Mouse (Mus musculus): ENCODE measurements around the gene Gm10277. TPM values are rescaled to one million over a fixed set of nuclear protein-coding genes. Genes with fewer than 3 reads are reported as not detected.

The Gm10277 gene
- polyA plus RNA-seq, 1 experiment from 2014 or later = 1.5 TPM

DNA sequence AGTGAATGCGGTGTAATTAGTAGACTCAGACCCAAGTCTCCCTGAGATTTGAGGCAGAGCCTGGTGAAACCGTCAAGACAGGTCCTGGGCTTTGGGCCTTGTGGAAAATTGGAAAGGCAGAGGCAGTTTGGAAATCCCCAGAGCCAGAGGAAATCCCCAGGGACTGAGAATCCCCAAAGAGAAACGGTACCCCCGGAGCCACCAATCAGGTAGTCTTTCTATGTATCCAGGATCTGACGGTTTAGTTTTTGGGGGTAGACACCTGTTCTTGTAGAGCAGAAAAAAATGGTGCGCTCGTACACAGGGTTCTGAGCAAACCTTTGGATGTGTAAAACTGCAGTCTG, 5.0 kb upstream of the Gm10277 start:
- Histone ChIP-seq H3K27me3 (ENCODE audit: control insufficient read depth, insufficient read depth, low read length) (no peaks in the 10 kb centered on the region), H3K4me2 (replicated peaks; ENCODE audit: low read depth, low read length) (0 out of 2 replicates have a peak overlapping the region, but pooled peaks have one; percentile 64), H3K4me1 (ENCODE audit: control insufficient read depth, insufficient read depth, low read length) (peaks cover 22% of the 10 kb centered on the region), H3K9me3 (ENCODE audit: control insufficient read depth, low read depth, low read length) (no peaks in the 10 kb centered on the region), H3K27ac (ENCODE audit: low read length) (no peak overlapping the region), H3K36me3 (ENCODE audit: control insufficient read depth, insufficient read depth, low read length) (no peaks in the 10 kb centered on the region), H3K9ac (replicated peaks; ENCODE audit: low read depth, low read length) (no peak overlapping the region), H3K4me3 (ENCODE audit: low read depth, low read length) (no peak overlapping the region)
- WGBS = 75% methylated on average over 7 of the region's 7 CpGs
- no peak for ATAC-seq (ENCODE audit: insufficient number of reproducible peaks, insufficient read depth, low FRiP score, low read depth)

GRCm38 (mm10) chr11:77791752-77792565, 4.4 kb upstream of the Gm10277 start:
- Histone ChIP-seq H3K27ac (ENCODE audit: low read length) (peak overlapping the region; percentile 61; the same call in 1 of the 2 replicates), H3K4me3 (ENCODE audit: low read depth, low read length) (no peak overlapping the region), H3K4me1 (ENCODE audit: control insufficient read depth, insufficient read depth, low read length) (peaks cover 22% of the 10 kb centered on the region), H3K9ac (replicated peaks; ENCODE audit: low read depth, low read length) (no peak overlapping the region; the same call in 1 of the 2 replicates), H3K36me3 (ENCODE audit: control insufficient read depth, insufficient read depth, low read length) (no peaks in the 10 kb centered on the region), H3K4me2 (replicated peaks; ENCODE audit: low read depth, low read length) (no peak overlapping the region), H3K27me3 (ENCODE audit: control insufficient read depth, insufficient read depth, low read length) (no peaks in the 10 kb centered on the region), H3K9me3 (ENCODE audit: control insufficient read depth, low read depth, low read length) (no peaks in the 10 kb centered on the region)
- ATAC-seq (ENCODE audit: insufficient number of reproducible peaks, insufficient read depth, low FRiP score, low read depth) = no peak
- WGBS = 51% methylated on average over 12 of the region's 12 CpGs

DNA sequence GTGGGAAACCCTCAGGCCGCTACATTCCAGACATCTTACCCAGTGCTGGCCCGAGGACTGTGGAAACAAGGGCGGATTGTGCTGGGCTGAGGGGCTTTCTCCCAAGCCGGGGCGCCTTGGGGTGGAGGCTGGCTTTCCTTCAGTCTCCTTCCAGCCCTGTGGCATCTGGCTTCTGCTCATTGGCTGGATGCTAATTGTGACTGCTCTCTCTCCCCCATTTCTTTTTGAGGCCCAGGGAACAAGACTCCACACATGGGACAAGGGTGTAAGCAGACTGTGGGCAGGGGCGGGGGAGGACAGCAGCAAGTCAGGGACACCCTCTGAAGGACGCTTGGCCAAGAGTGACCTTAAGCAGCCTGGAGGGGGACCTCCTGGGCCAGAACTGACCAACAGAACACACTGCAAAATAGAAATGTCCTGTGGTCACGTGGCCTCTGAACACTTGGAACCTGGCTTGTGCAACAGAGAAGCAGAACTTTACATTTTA, 3.7 kb upstream of the Gm10277 start:
- WGBS = 43% methylated on average over 8 of the region's 8 CpGs
- Histone ChIP-seq H3K27ac (ENCODE audit: low read length) (peak overlapping the region; percentile 82; the same call in 1 of the 2 replicates), H3K27me3 (ENCODE audit: control insufficient read depth, insufficient read depth, low read length) (no peaks in the 10 kb centered on the region), H3K36me3 (ENCODE audit: control insufficient read depth, insufficient read depth, low read length) (no peaks in the 10 kb centered on the region), H3K4me2 (replicated peaks; ENCODE audit: low read depth, low read length) (no peak overlapping the region), H3K4me1 (ENCODE audit: control insufficient read depth, insufficient read depth, low read length) (peaks cover 24% of the 10 kb centered on the region), H3K4me3 (ENCODE audit: low read depth, low read length) (no peak overlapping the region), H3K9ac (replicated peaks; ENCODE audit: low read depth, low read length) (no peak overlapping the region), H3K9me3 (ENCODE audit: control insufficient read depth, low read depth, low read length) (no peaks in the 10 kb centered on the region)
- 0 out of 2 replicates have a peak, but pooled peaks have one; percentile 46 for ATAC-seq (ENCODE audit: insufficient number of reproducible peaks, insufficient read depth, low FRiP score, low read depth)

DNA sequence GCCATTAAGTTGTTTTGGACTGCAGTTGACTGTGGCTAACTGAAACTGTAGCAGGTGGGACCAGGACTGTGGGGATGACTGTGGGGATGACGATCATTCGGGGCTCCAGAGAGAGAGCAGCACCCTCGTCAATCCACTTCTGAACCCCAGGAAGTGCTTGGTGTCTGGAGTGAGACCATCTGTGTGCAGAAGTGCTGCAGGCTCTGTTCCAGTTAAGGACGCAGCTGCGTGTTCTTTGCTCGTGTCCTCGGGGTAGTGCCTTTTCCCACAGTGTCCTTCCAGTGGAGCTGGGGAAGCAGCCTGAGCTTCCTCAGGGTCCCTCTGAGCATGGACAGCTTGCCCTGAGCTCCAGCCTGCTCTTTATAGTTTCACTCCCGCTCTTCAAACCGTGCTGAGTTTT, 2.7 kb upstream of the Gm10277 start:
- no peak overlapping the region for H3K4me2 ChIP-seq (replicated peaks; ENCODE audit: low read depth, low read length)
- no peaks in the 10 kb centered on the region for H3K36me3 ChIP-seq (ENCODE audit: control insufficient read depth, insufficient read depth, low read length)
- peak overlapping the region; percentile 82 for H3K27ac ChIP-seq (ENCODE audit: low read length)
- ATAC-seq (ENCODE audit: insufficient number of reproducible peaks, insufficient read depth, low FRiP score, low read depth) = no peak
- H3K9ac ChIP-seq (replicated peaks; ENCODE audit: low read depth, low read length) = no peak overlapping the region
- H3K27me3 ChIP-seq (ENCODE audit: control insufficient read depth, insufficient read depth, low read length) = no peaks in the 10 kb centered on the region
- no peak overlapping the region for H3K4me3 ChIP-seq (ENCODE audit: low read depth, low read length)
- H3K9me3 ChIP-seq (ENCODE audit: control insufficient read depth, low read depth, low read length) = no peaks in the 10 kb centered on the region
- H3K4me1 ChIP-seq (ENCODE audit: control insufficient read depth, insufficient read depth, low read length) = peaks cover 34% of the 10 kb centered on the region
- 39% methylated on average over 9 of the region's 9 CpGs for WGBS

- no peak for ATAC-seq (ENCODE audit: insufficient number of reproducible peaks, insufficient read depth, low FRiP score, low read depth)
- Histone ChIP-seq H3K9me3 (ENCODE audit: control insufficient read depth, low read depth, low read length) (no peaks in the 10 kb centered on the region), H3K4me2 (replicated peaks; ENCODE audit: low read depth, low read length) (no peak overlapping the region), H3K27ac (ENCODE audit: low read length) (no peak overlapping the region), H3K36me3 (ENCODE audit: control insufficient read depth, insufficient read depth, low read length) (no peaks in the 10 kb centered on the region), H3K9ac (replicated peaks; ENCODE audit: low read depth, low read length) (no peak overlapping the region), H3K4me1 (ENCODE audit: control insufficient read depth, insufficient read depth, low read length) (peaks cover 41% of the 10 kb centered on the region), H3K4me3 (ENCODE audit: low read depth, low read length) (no peak overlapping the region), H3K27me3 (ENCODE audit: control insufficient read depth, insufficient read depth, low read length) (no peaks in the 10 kb centered on the region)
- WGBS = 84% methylated on average over 5 of the region's 5 CpGs
Observed at GRCm38 (mm10) chr11:77789512-77789911, 2.0 kb upstream of the Gm10277 start.

DNA sequence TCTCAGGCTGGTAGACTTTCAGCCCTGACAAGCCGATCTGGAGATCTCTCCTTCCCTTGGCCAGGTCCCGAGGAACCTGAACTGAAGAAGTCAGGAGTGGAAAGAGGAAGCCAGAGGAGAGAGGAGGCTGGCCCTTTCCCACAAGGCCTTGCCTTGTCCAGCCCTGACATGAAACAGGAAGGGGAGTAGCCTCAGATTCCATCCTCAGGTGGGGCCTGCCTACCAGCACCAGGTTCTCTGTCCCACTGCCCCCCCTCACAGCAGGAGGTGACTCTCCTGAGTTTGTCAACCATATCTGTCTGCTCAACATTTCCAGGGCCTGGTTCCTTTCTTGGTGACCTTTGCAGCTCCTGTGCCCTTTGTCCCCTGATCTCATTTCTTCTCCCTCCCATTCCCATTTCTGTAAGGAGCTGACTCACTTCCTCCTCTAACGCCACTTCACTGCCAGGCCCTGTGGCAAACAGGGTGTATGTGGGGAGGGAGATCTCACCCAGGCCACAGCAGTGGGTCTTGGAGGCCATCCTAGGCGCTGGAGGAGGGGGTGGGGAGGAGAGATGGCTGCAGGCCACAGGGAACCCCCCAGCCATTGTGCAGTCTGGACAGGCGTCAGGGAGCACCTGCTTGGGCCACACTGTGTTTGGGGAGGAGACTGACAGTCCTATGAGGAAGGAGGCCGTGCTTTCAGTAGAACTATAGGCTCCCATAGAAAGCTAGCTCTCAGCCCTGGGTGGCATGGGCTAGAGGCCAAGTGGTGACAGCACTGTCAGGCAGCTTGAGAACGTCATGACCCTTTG, 1.6 kb downstream of the Gm10277 start:
- H3K4me2 ChIP-seq (replicated peaks; ENCODE audit: low read depth, low read length) = 0 out of 2 replicates have a peak overlapping the region, but pooled peaks have one; percentile 4
- peak overlapping the region; percentile 87 for H3K27ac ChIP-seq (ENCODE audit: low read length)
- WGBS = 52% methylated on average over 7 of the region's 7 CpGs
- peaks cover 42% of the 10 kb centered on the region for H3K4me1 ChIP-seq (ENCODE audit: control insufficient read depth, insufficient read depth, low read length)
- H3K4me3 ChIP-seq (ENCODE audit: low read depth, low read length) = no peak overlapping the region
- no peak overlapping the region for H3K9ac ChIP-seq (replicated peaks; ENCODE audit: low read depth, low read length)
- no peaks in the 10 kb centered on the region for H3K9me3 ChIP-seq (ENCODE audit: control insufficient read depth, low read depth, low read length)
- no peaks in the 10 kb centered on the region for H3K36me3 ChIP-seq (ENCODE audit: control insufficient read depth, insufficient read depth, low read length)
- H3K27me3 ChIP-seq (ENCODE audit: control insufficient read depth, insufficient read depth, low read length) = no peaks in the 10 kb centered on the region
- peak; percentile 39; the same call in 1 of the 2 replicates for ATAC-seq (ENCODE audit: insufficient number of reproducible peaks, insufficient read depth, low FRiP score, low read depth)

GRCm38 (mm10) chr11:77785396-77785767, 2.2 kb downstream of the Gm10277 start:
- no peak overlapping the region for H3K4me3 ChIP-seq (ENCODE audit: low read depth, low read length)
- peaks cover 36% of the 10 kb centered on the region for H3K4me1 ChIP-seq (ENCODE audit: control insufficient read depth, insufficient read depth, low read length)
- H3K9ac ChIP-seq (replicated peaks; ENCODE audit: low read depth, low read length) = no peak overlapping the region
- peak overlapping the region; percentile 87 for H3K27ac ChIP-seq (ENCODE audit: low read length)
- 10% methylated on average over 5 of the region's 5 CpGs for WGBS
- H3K27me3 ChIP-seq (ENCODE audit: control insufficient read depth, insufficient read depth, low read length) = no peaks in the 10 kb centered on the region
- no peaks in the 10 kb centered on the region for H3K36me3 ChIP-seq (ENCODE audit: control insufficient read depth, insufficient read depth, low read length)
- H3K4me2 ChIP-seq (replicated peaks; ENCODE audit: low read depth, low read length) = 0 out of 2 replicates have a peak overlapping the region, but pooled peaks have one; percentile 4
- ATAC-seq (ENCODE audit: insufficient number of reproducible peaks, insufficient read depth, low FRiP score, low read depth) = no peak
- no peaks in the 10 kb centered on the region for H3K9me3 ChIP-seq (ENCODE audit: control insufficient read depth, low read depth, low read length)

- Histone ChIP-seq H3K27me3 (ENCODE audit: control insufficient read depth, insufficient read depth, low read length) (no peaks in the 10 kb centered on the region), H3K9ac (replicated peaks; ENCODE audit: low read depth, low read length) (no peak overlapping the region), H3K27ac (ENCODE audit: low read length) (peak overlapping the region; percentile 87; the same call in 1 of the 2 replicates), H3K36me3 (ENCODE audit: control insufficient read depth, insufficient read depth, low read length) (no peaks in the 10 kb centered on the region), H3K4me3 (ENCODE audit: low read depth, low read length) (no peak overlapping the region), H3K9me3 (ENCODE audit: control insufficient read depth, low read depth, low read length) (no peaks in the 10 kb centered on the region), H3K4me1 (ENCODE audit: control insufficient read depth, insufficient read depth, low read length) (peaks cover 34% of the 10 kb centered on the region), H3K4me2 (replicated peaks; ENCODE audit: low read depth, low read length) (no peak overlapping the region)
- 65% methylated on average over 9 of the region's 9 CpGs for WGBS
- ATAC-seq (ENCODE audit: insufficient number of reproducible peaks, insufficient read depth, low FRiP score, low read depth) = no peak
Observed at GRCm38 (mm10) chr11:77784894-77785293, 2.7 kb downstream of the Gm10277 start.
